Mouse (Mus musculus) lung, adult 2 months (tissue): ENCODE data around the gene Acot1.

ENCODE experiments used
- CTCF ChIP-seq: fragments of 200-500 bp; IDR thresholded peaks from 2 replicates; pipeline ENCODE4 v1.5.1; 2011; ENCODE audit warnings: mild to moderate bottlenecking, low read length, control low read depth; ENCODE audit not compliant: insufficient read depth
- POLR2A ChIP-seq: fragments of 200-500 bp; IDR thresholded peaks from 2 replicates; pipeline ENCODE4 v1.6.1; 2011; ENCODE audit warnings: low read depth, mild to moderate bottlenecking, control low read depth, low read length, borderline replicate concordance; ENCODE audit errors: extremely low read depth

DNA sequence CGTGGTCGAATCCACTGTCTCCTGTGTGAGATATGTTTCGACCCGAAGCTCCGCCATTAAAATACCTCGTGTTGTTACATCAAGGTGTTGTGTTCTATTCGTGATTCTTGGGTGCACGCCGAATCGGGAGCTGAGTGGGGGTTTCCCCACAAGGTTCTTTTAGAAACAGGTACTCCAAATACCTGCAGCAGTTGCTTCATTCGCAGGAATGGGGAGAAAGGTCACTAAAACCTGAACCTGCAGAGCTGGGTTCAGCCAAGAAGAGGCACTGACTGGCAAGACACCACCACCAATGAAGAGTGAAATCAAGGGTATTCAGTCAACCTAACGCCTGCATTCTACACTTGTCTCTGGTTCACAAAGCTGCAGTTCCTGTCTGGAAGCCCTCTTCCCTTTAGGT lies 1.0 kb upstream of the Acot1 start:
- TF ChIP-seq POLR2A = no peak
- no peak for TF ChIP-seq CTCF
